Mouse (Mus musculus) embryonic facial prominence, embryonic 14.5 days (tissue): ENCODE measurements at regions not wholly inside any gene's neighbourhood (a gene's known extent, or its start where the extent isn't known, plus 50 kb on each side); places are given as distances from the start of the nearest gene placed in this dataset.

Experiments
- ATAC-seq: fragments of 200-750 bp; cut with Nextera tagmentation; 2 replicates; pipeline ENCODE4 v1.8.0; 2017; ENCODE audit warnings: low read depth, moderate number of reproducible peaks, moderate TSS enrichment
- DNase-seq: peaks from one replicate; pipeline ENCODE4 v3.0.0-alpha.2; 2015; ENCODE audit warnings: low spot score
- H3K27ac ChIP-seq: fragments of 300-500 bp; sonication (generic); replicated peaks from 2 replicates; pipeline ENCODE4 v1.5.1; 2014; ENCODE audit warnings: low read depth, mild to moderate bottlenecking, low read length, moderate library complexity
- H3K27me3 ChIP-seq: fragments of 300-500 bp; sonication (generic); replicated peaks from 2 replicates; pipeline ENCODE4 v1.6.1; 2014; ENCODE audit warnings: low read length; ENCODE audit not compliant: control insufficient read depth, insufficient read depth
- H3K36me3 ChIP-seq: fragments of 300-500 bp; sonication (generic); 2 replicates; pipeline ENCODE4 v1.6.1; 2014; ENCODE audit warnings: low read length, mixed read lengths; ENCODE audit not compliant: control insufficient read depth, insufficient read depth
- H3K4me1 ChIP-seq: fragments of 300-500 bp; sonication (generic); 2 replicates; pipeline ENCODE4 v1.6.1; 2014; ENCODE audit warnings: antibody characterized with exemption, low read length; ENCODE audit not compliant: control insufficient read depth, insufficient read depth
- H3K4me2 ChIP-seq: fragments of 300-500 bp; sonication (generic); 2 replicates; pipeline ENCODE4 v1.6.1; 2014; ENCODE audit warnings: low read depth, mild to moderate bottlenecking, low read length, moderate library complexity, mixed read lengths
- H3K4me3 ChIP-seq: fragments of 300-500 bp; sonication (generic); 2 replicates; pipeline ENCODE4 v1.5.1; 2014; ENCODE audit warnings: low read depth, mild to moderate bottlenecking, low read length
- H3K9ac ChIP-seq: fragments of 300-500 bp; sonication (generic); 2 replicates; pipeline ENCODE4 v1.6.1; 2014; ENCODE audit warnings: low read depth, mild to moderate bottlenecking, low read length, moderate library complexity, mixed read lengths
- H3K9me3 ChIP-seq: fragments of 300-500 bp; sonication (generic); 2 replicates; pipeline ENCODE4 v1.6.1; 2016; ENCODE audit warnings: low read length; ENCODE audit not compliant: control insufficient read depth
- WGBS: fragments of 180-500 bp; shearing (Covaris S2); extraction: QIAGEN DNeasy Blood & Tissue Kit; methylation state at CpG from one replicate; pipeline ENCODE4 v1.1.7; 2014; 5-methylcytosine and 5-hydroxymethylcytosine counted together

- 83% methylated on average over 1 of the region's 1 CpGs for WGBS
- Histone ChIP-seq H3K4me1 (no peaks in the 10 kb centered on the region), H3K4me3 (no peak overlapping the region), H3K4me2 (no peak overlapping the region), H3K9me3 (no peaks in the 10 kb centered on the region), H3K36me3 (no peaks in the 10 kb centered on the region), H3K27me3 (no peaks in the 10 kb centered on the region), H3K27ac (no peak overlapping the region), H3K9ac (no peak overlapping the region)
- DNase-seq (no peak), ATAC-seq (no peak)
These were observed 54.3 kb upstream of the Pwp1 start for GRCm38 (mm10) chr10:85775035-85775434.
